8 mouse cellular contexts compared by ENCODE assay signal in genomic region chr10:3633871-3634496, GRCm38 (mm10).
DNase-seq lines count a peak whose midpoint lies in the region; ATAC-seq and TF ChIP-seq lines count a peak whose summit lies in the region.

No protein-coding gene starts in this region.

- whole genome bisulfite sequencing in lung, embryonic 14.5 days: 30% methylated on average over 5 of the region's 5 CpGs
- WGBS in lung, adult 2 months: 22% methylated on average over 5 of the region's 5 CpGs
- 39% methylated on average over 5 of the region's 5 CpGs for WGBS in embryonic facial prominence, embryonic 13.5 days
- WGBS in liver, postnatal 0 days (ENCODE audit: insufficient replicate concordance): 23% methylated on average over 5 of the region's 5 CpGs

- no peak for TF ChIP-seq POLR2A in lung, adult 2 months (IDR thresholded peaks at IDR 0.05; ENCODE audit: borderline replicate concordance, extremely low read depth, low read depth, low read length)

- no peak; the same call in 1 of the 2 replicates for TF ChIP-seq EP300 in liver, postnatal 0 days (IDR thresholded peaks at IDR 0.05; ENCODE audit: low read depth)

- H3K4me1 ChIP-seq in lung, embryonic 14.5 days (ENCODE audit: insufficient read depth): peaks cover 6% of the 10 kb centered on the region; the same call in 1 of the 2 replicates
- peaks cover 4% of the 10 kb centered on the region; the same call in 1 of the 2 replicates for H3K4me1 ChIP-seq in lung, adult 2 months (ENCODE audit: control insufficient read depth, insufficient read depth, low read length)
- peaks cover 8% of the 10 kb centered on the region for H3K4me1 ChIP-seq in embryonic facial prominence, embryonic 13.5 days
- H3K4me1 ChIP-seq in liver, postnatal 0 days (ENCODE audit: insufficient read depth): no peaks in the 10 kb centered on the region

- H3K27ac ChIP-seq in lung, embryonic 14.5 days (ENCODE audit: low read depth): peak overlapping the region; percentile 89
- H3K27ac ChIP-seq in embryonic facial prominence, embryonic 13.5 days: peak overlapping the region; percentile 28; the same call in 1 of the 2 replicates
- peak overlapping the region; percentile 80 for H3K27ac ChIP-seq in liver, postnatal 0 days (ENCODE audit: low read depth)

- DNase-seq in lung, embryonic 14.5 days: peak; percentile 86
- DNase-seq in lung, adult 2 months: no peak
- peak; percentile 24 for DNase-seq in liver, postnatal 0 days
- DNase-seq in cerebellum, postnatal 36 days: no peak
- no peak for DNase-seq in thymus, postnatal 25 days
- no peak for DNase-seq in layer of hippocampus, adult 9-10 months (ENCODE audit: low spot score)

- H3K9ac ChIP-seq in lung, embryonic 14.5 days: no peak overlapping the region
- no peak overlapping the region for H3K9ac ChIP-seq in embryonic facial prominence, embryonic 13.5 days
- H3K9ac ChIP-seq in liver, postnatal 0 days (replicated peaks): no peak overlapping the region

- H3K4me2 ChIP-seq in lung, embryonic 14.5 days: peak overlapping the region; percentile 12; the same call in 1 of the 2 replicates
- no peak overlapping the region for H3K4me2 ChIP-seq in embryonic facial prominence, embryonic 13.5 days
- no peak overlapping the region; the same call in 1 of the 2 replicates for H3K4me2 ChIP-seq in liver, postnatal 0 days (ENCODE audit: low read depth, low read length)

- peak; percentile 96 for ATAC-seq in lung, embryonic 14.5 days (ENCODE audit: insufficient read depth)
- ATAC-seq in embryonic facial prominence, embryonic 13.5 days (ENCODE audit: insufficient number of reproducible peaks, insufficient read depth, low FRiP score, low TSS enrichment, low read depth): no peak
- peak; percentile 91 to 92 for ATAC-seq in hematopoietic stem cell, adult 5-6 weeks (replicated peaks in 1 of 2; ENCODE audit: insufficient read depth in 1 of 2, low FRiP score in 2 of 2, low TSS enrichment in 1 of 2, low read depth in 1 of 2, poor library complexity in 2 of 2, severe bottlenecking in 2 of 2)
- peak; percentile 75 for ATAC-seq in liver, postnatal 0 days

- H3K36me3 ChIP-seq in lung, embryonic 14.5 days (ENCODE audit: insufficient read depth): no peaks in the 10 kb centered on the region
- no peaks in the 10 kb centered on the region for H3K36me3 ChIP-seq in embryonic facial prominence, embryonic 13.5 days
- no peaks in the 10 kb centered on the region for H3K36me3 ChIP-seq in liver, postnatal 0 days (replicated peaks; ENCODE audit: insufficient read depth, low read length)

- no peaks in the 10 kb centered on the region for H3K9me3 ChIP-seq in lung, embryonic 14.5 days (ENCODE audit: low read depth, low read length)
- H3K9me3 ChIP-seq in embryonic facial prominence, embryonic 13.5 days: no peaks in the 10 kb centered on the region
- H3K9me3 ChIP-seq in liver, postnatal 0 days (ENCODE audit: low read length): no peaks in the 10 kb centered on the region

- H3K27me3 ChIP-seq in lung, embryonic 14.5 days (ENCODE audit: insufficient read depth, low read length): no peaks in the 10 kb centered on the region
- H3K27me3 ChIP-seq in embryonic facial prominence, embryonic 13.5 days: no peaks in the 10 kb centered on the region
- no peaks in the 10 kb centered on the region for H3K27me3 ChIP-seq in liver, postnatal 0 days (ENCODE audit: insufficient read depth, low read length)

- TF ChIP-seq CTCF in lung, embryonic 14.5 days (IDR thresholded peaks at IDR 0.05; ENCODE audit: low read depth): no peak
- no peak for TF ChIP-seq CTCF in lung, adult 2 months (IDR thresholded peaks at IDR 0.05; ENCODE audit: insufficient read depth, low read length)
- no peak for TF ChIP-seq CTCF in liver, postnatal 0 days (IDR thresholded peaks at IDR 0.05; ENCODE audit: low read depth)

- no peak overlapping the region for H3K4me3 ChIP-seq in lung, embryonic 14.5 days (ENCODE audit: low read depth, low read length)
- no peak overlapping the region for H3K4me3 ChIP-seq in lung, adult 2 months (replicated peaks; ENCODE audit: extremely low read depth, low read depth, low read length)
- no peak overlapping the region for H3K4me3 ChIP-seq in embryonic facial prominence, embryonic 13.5 days
- no peak overlapping the region for H3K4me3 ChIP-seq in liver, postnatal 0 days (ENCODE audit: low read depth, low read length)

Comparison
In these comparisons a context has a peak if more than half of its experiments do, and no peak if none do; other contexts are left out.
1. DNase-seq: peak in lung, embryonic 14.5 days (single experiment) and liver, postnatal 0 days (single experiment); none in lung, adult 2 months (single experiment), cerebellum, postnatal 36 days (0 of 2), thymus, postnatal 25 days (single experiment) and layer of hippocampus, adult 9-10 months (single experiment).
2. H3K27ac ChIP-seq: peak in every context shown above with its lines; median percentile 89 in lung, embryonic 14.5 days; 80 in liver, postnatal 0 days; 28 in embryonic facial prominence, embryonic 13.5 days.